Mouse (Mus musculus) cerebellum, adult 8-10 months (tissue): Measurements from ENCODE around the gene Necab3.
A peak's percentile ranks its signal among the peaks of the same experiment; 100 is the strongest.

Source experiments
- DNase-seq: peaks from one replicate; pipeline ENCODE4 v3.0.0; 2022

Gene Necab3

GRCm38 (mm10) chr2:154571266-154571665, 12.6 kb upstream of the Necab3 start:
- DNase-seq, result no peak

GRCm38 (mm10) chr2:154570666-154571065, 12.0 kb upstream of the Necab3 start:
- no peak for DNase-seq

- peak; percentile 85 for DNase-seq
Observed at GRCm38 (mm10) chr2:154569836-154570286, 11.2 kb upstream of the Necab3 start, which contains the start of gene E2f1. Gene E2f1 (minus strand): TSS chr2:154569892.

- no peak for DNase-seq
Observed at GRCm38 (mm10) chr2:154569071-154569748, 10.5 kb upstream of the Necab3 start.

GRCm38 (mm10) chr2:154568329-154569070, 9.8 kb upstream of the Necab3 start:
- DNase-seq, result no peak

- no peak for DNase-seq
Observed at GRCm38 (mm10) chr2:154567766-154568165, 9.1 kb upstream of the Necab3 start.

GRCm38 (mm10) chr2:154566641-154567040, 8.0 kb upstream of the Necab3 start:
- DNase-seq, result no peak

GRCm38 (mm10) chr2:154565562-154565961, 6.9 kb upstream of the Necab3 start:
- peak; percentile 83 for DNase-seq

GRCm38 (mm10) chr2:154563612-154564170, 5.0 kb upstream of the Necab3 start:
- DNase-seq, result no peak

GRCm38 (mm10) chr2:154557184-154557832, 1.4 kb downstream of the Necab3 start:
- DNase-seq, result no peak

- DNase-seq, result no peak
Observed at GRCm38 (mm10) chr2:154555235-154555634, 3.5 kb downstream of the Necab3 start.

- DNase-seq, result peak; percentile 83
Observed at GRCm38 (mm10) chr2:154552424-154552907, 6.2 kb downstream of the Necab3 start.

GRCm38 (mm10) chr2:154551927-154552326, 6.8 kb downstream of the Necab3 start:
- DNase-seq, result no peak

GRCm38 (mm10) chr2:154551476-154551875, 7.2 kb downstream of the Necab3 start, which contains the start of gene Actl10:
Gene Actl10 (plus strand): TSS chr2:154551776.
- no peak for DNase-seq

GRCm38 (mm10) chr2:154550937-154551336, 7.8 kb downstream of the Necab3 start:
- DNase-seq, result no peak

GRCm38 (mm10) chr2:154549886-154550189, 8.9 kb downstream of the Necab3 start:
- no peak for DNase-seq

GRCm38 (mm10) chr2:154549127-154549885, 9.4 kb downstream of the Necab3 start:
- no peak for DNase-seq

- no peak for DNase-seq
Observed at GRCm38 (mm10) chr2:154548688-154549087, 10.0 kb downstream of the Necab3 start.

- peak; percentile 19 for DNase-seq
Observed at GRCm38 (mm10) chr2:154546711-154547110, 12.0 kb downstream of the Necab3 start, which contains the start of gene 1700003F12Rik. Gene 1700003F12Rik (plus strand): TSS chr2:154547085.

- DNase-seq, result peak; percentile 97
Observed at GRCm38 (mm10) chr2:154543567-154544347, 14.9 kb downstream of the Necab3 start.

GRCm38 (mm10) chr2:154541630-154542029, 17.1 kb downstream of the Necab3 start:
- no peak for DNase-seq

- no peak for DNase-seq
Observed at GRCm38 (mm10) chr2:154539720-154540119, 19.0 kb downstream of the Necab3 start.
